ENCODE assay signal across 8 mouse cellular contexts in the genomic region with DNA sequence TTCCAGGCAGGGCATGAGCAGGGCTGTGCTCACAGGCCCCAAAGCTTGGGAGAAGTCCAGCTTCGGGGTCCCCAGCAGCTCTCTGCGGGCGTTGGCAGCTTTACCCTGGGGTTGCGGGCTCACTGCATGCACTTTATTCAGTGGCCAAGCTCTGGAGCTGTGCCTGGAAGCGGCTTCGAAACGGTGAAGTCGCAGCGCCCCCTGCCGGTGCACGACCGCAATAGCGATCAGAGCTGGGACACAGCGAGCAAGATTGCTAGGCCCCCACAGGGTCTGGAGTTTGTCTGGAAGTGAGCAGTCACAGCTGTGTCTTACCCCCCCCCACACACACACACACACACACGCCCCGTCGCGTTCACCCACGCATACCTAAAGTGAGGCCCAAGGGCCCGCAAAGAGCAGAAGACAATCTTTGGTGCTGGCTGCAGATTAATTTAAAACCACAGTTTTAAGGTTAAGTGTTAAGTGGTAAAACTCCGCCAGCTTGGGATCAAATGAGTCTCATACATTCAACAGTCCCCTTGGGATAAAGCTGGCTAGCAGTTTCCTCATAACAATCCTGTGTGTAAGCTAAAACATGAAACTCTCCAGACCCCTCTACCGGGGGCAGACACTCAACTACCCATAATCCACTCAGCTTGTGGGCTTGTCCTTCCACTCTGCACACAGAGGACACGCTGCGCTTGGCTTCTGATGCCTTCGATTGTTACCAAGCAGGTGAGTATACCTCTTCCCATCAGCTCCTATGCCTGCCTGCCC. TPM values are rescaled to one million over a fixed set of nuclear protein-coding genes. Genes with fewer than 3 reads are reported as not detected.
A peak's percentile ranks its signal among the peaks of the same experiment; 100 is the strongest.
DNase-seq lines count a peak whose midpoint lies in the region; ATAC-seq lines count a peak whose summit lies in the region.

No protein-coding gene starts in this region.

- no peaks in the 10 kb centered on the region for H3K36me3 ChIP-seq in hindbrain, embryonic 14.5 days (replicated peaks; ENCODE audit: control insufficient read depth, insufficient read depth)

- H3K4me1 ChIP-seq in hindbrain, embryonic 14.5 days (replicated peaks; ENCODE audit: control insufficient read depth, insufficient read depth, low read length): 0 out of 2 replicates have a peak, but pooled peaks cover 5% of the 10 kb centered on the region

- peak; percentile 90 for DNase-seq in NIH3T3 (ENCODE audit: low read depth)
- DNase-seq in cerebellum, adult 9-11 months: peak; percentile 77
- DNase-seq in frontal cortex, adult 2 months (ENCODE audit: extremely low spot score in 1 of 2, low spot score in 1 of 2): peak; percentile 19 to 88
- DNase-seq in hindbrain, embryonic 14.5 days (ENCODE audit: low spot score): peak; percentile 90
- peak; percentile 81 to 85 for DNase-seq in layer of hippocampus, postnatal 36 days
- peak; percentile 80 for DNase-seq in lung, postnatal 36 days
- peak; percentile 83 for DNase-seq in retina, postnatal 1 day
- peak; percentile 65 to 71 for DNase-seq in thymus, postnatal 36 days

- no peak overlapping the region for H3K4me3 ChIP-seq in hindbrain, embryonic 14.5 days (replicated peaks; ENCODE audit: low read length)

- H3K4me2 ChIP-seq in hindbrain, embryonic 14.5 days (replicated peaks): no peak overlapping the region

- ATAC-seq in hindbrain, embryonic 14.5 days (ENCODE audit: low FRiP score): peak; percentile 80; the same call in 1 of the 2 replicates

- no peak overlapping the region for H3K27ac ChIP-seq in hindbrain, embryonic 14.5 days

- WGBS in hindbrain, embryonic 14.5 days: 17% methylated on average over 25 of the region's 25 CpGs

- peaks cover 43% of the 10 kb centered on the region for H3K27me3 ChIP-seq in hindbrain, embryonic 14.5 days (ENCODE audit: control insufficient read depth, insufficient read depth, low read length)

- H3K9me3 ChIP-seq in hindbrain, embryonic 14.5 days (ENCODE audit: control insufficient read depth, low read length): no peaks in the 10 kb centered on the region

- H3K9ac ChIP-seq in hindbrain, embryonic 14.5 days: no peak overlapping the region

RNA-seq across cellular contexts. Expression of gene Gsx1, which starts 39.0 kb away (rescaled TPM):
- 0.74 and 0.86 TPM in 2 replicates for polyA plus RNA-seq in frontal cortex, adult 2 months (2012; rRNA removed)
- polyA plus RNA-seq in hindbrain, embryonic 14.5 days (2014; fragmentation: Nextera tagmentation; extraction: Ambion mirVana): 4.7 and 5.0 TPM in 2 replicates
- under 1 TPM; 0.56 to 0.57 TPM for total RNA-seq in layer of hippocampus, postnatal 36 days (2021)

RNA-seq across cellular contexts. Expression of gene Pdx1, which starts 42.2 kb away (rescaled TPM):
- not detected in 2 replicates for polyA plus RNA-seq in frontal cortex, adult 2 months (2012; rRNA removed)
- not detected in 2 replicates for polyA plus RNA-seq in hindbrain, embryonic 14.5 days (2014; fragmentation: Nextera tagmentation; extraction: Ambion mirVana)
- total RNA-seq in layer of hippocampus, postnatal 36 days (2021): not detected
